Mouse (Mus musculus) liver, postnatal 0 days (tissue): ENCODE data around the gene Zfp882.

Experiments
- CTCF ChIP-seq: sonication (generic); IDR thresholded peaks from 2 replicates; pipeline ENCODE4 v1.5.1; 2016; ENCODE audit warnings: antibody characterized with exemption, low read depth
- EP300 ChIP-seq: IDR thresholded peaks from 2 replicates; pipeline ENCODE4 v1.6.1; 2016; ENCODE audit warnings: antibody characterized with exemption, low read depth, mild to moderate bottlenecking

GRCm38 (mm10) chr8:71952489-71952888 is 44.1 kb downstream of the Zfp882 start:
- TF ChIP-seq CTCF (no peak), EP300 (no peak)
